Mouse (Mus musculus) brain, embryonic 14.5 days (tissue): ENCODE measurements at regions not wholly inside any gene's neighbourhood (a gene's known extent, or its start where the extent isn't known, plus 50 kb on each side); places are given as distances from the start of the nearest gene placed in this dataset.
A peak's percentile ranks its signal among the peaks of the same experiment; 100 is the strongest.

Source experiments
- DNase-seq: peaks from one replicate; pipeline ENCODE4 v3.0.0-alpha.2; 2011; ENCODE audit warnings: low read depth
- CTCF ChIP-seq: fragments of 200-500 bp; IDR thresholded peaks from 2 replicates; pipeline ENCODE4 v1.5.1; 2012; ENCODE audit warnings: inconsistent platforms, mild to moderate bottlenecking, moderate library complexity, borderline replicate concordance; ENCODE audit not compliant: insufficient read depth, insufficient read length; ENCODE audit errors: extremely low read depth
- POLR2A ChIP-seq: fragments of 200-500 bp; IDR thresholded peaks from 2 replicates; pipeline ENCODE4 v1.6.1; 2012; ENCODE audit warnings: mild to moderate bottlenecking, inconsistent platforms, borderline replicate concordance; ENCODE audit not compliant: poor library complexity, insufficient read depth, insufficient read length, severe bottlenecking; ENCODE audit errors: extremely low read depth

DNA sequence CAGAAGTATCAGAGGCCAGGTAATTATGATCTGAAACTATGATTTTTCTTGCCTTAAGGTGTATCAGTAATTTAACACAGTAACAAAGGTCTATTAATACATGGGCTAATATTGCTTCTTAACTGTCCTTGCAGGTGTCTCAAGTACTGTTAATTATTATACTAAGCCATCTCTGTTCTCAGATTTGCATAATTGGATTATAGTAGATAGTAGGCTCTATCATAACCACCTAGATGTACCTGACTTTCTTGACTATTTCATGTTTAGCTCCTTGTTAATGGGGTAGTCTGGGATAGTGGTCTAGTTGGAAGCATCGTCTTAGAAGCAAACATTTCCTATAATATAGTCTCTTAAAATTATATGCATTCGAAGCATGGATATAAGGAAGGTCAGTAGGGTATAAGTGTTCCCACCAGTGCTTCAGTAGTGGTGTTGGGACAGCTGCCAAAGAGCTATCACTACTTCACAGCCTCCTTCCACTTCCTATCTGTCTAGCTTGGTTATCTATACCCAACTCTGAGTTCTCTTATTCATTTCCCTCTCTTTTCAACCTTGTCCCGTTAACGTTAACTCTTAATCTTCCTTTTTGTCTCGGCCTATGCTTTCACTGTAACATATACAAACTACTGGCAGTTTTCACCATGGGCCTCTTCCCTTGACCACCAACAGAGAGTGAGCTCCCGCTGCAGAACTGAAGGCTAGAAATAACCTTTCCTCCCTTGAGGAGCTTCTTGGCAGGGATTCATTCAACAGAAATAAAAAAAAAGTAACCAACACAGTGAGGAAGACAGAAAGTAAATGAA is 630.9 kb upstream of the Lcorl start:
- TF ChIP-seq CTCF (no peak), POLR2A (no peak)
- DNase-seq = no peak

DNA sequence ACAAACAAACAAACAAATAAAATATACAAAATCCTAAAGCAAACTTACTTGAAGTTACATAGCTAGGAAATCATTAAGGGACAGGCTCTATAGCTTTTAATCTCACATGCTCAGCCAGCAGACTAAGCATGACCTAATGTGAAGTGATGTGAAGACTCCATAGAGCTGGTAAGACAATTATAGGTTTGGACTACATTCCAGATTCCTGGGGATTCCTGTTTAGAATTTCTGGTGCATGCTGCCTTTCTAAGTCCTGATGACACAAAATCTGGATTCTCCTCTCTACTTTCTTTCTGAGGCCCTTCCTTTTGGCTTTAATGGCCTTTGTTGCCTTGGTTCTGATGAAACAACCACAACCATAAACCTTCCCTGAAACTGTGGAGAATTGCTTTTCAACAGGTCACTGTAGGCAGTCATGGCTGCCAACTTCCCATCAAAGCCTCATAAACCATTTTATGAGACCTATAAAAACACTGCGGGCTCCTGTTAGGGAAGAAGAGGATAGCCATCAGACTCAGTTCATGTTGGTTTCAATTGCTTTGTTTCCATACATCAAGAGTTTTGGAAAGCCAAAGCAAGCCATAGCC is 629.4 kb upstream of the Lcorl start:
- TF ChIP-seq CTCF (no peak), POLR2A (no peak)
- no peak for DNase-seq

DNA sequence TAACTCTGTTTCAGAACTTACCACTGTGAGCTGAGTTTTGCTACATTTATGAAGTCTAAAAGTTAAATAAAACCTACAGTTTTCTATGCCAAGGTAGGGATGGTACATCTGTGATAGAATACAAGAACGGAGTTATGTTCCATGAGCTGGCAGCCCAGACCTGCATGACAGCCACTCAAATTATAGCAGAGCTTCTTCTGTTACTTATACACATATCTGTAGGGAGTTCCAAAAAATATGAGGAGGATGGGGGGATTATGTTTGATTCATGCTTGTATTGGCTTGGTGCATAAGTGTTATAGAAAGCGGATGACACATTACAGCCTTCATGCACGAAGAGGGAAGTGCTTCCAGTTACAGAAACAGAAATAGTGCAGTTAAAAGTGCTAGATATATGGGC is 598.9 kb upstream of the Lcorl start:
- no peak for TF ChIP-seq CTCF
- no peak for TF ChIP-seq POLR2A
- peak; percentile 35 for DNase-seq

DNA sequence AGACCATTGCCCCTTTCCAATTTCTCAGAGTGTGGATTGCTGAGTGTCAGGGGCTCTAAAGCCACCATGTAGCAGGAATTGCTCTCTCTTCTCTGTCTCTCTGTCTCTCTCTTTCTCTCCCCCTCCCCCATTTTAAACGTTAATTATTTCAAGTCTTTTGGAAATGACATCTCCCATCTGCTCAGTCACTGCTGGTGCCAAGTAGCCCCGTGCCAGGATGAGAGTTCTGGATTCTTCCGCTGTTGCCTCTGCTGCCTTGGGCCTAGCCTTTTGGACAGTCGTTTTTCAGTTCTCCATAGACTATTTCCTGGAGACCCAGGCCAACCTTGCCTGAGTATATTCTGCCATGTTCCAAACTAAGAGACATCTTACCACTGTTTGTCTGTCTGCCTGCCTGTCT is 590.9 kb upstream of the Lcorl start:
- TF ChIP-seq POLR2A = no peak
- TF ChIP-seq CTCF = no peak
- peak; percentile 76 for DNase-seq

DNA sequence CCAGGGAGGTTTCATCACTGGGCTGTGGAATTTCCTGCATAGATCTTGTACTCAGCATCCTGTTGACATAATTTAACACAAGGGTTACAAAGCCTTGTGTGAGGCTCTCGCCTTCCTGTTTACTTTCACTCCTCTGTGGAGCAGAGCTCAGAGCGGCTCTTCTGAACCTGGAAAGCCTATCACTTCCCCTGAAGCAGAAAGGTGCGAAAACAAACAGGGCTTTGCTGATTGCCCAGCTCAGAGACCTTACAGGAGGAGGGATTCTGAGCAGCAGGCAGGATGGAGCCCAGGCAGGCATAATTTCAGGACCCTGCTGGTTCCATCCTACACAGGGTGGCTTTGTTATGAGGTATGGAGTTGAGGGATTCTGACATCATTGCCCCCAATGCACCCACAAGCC is 588.4 kb upstream of the Lcorl start:
- no peak for TF ChIP-seq CTCF
- no peak for TF ChIP-seq POLR2A
- DNase-seq = peak; percentile 62

DNA sequence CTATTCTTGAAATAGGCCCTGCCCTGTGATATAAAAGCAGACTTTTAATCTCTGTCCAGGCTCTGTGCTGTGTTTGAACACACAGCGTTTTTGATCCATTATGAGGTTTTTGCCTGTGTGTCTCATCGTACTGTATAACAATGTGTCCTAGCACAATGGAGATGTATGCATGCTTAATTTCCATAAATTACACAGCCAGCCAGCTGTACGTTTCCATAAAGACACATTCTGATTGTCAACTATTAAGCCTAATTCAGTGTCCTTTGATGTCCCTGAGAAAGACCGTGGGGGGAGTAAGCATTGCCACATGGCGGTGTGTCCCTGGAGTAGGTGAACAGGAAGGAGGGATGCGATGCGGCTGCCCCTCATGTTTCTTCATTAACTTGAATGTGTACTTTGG is 587.7 kb upstream of the Lcorl start:
- DNase-seq = peak; percentile 58
- TF ChIP-seq POLR2A = no peak
- TF ChIP-seq CTCF = no peak

DNA sequence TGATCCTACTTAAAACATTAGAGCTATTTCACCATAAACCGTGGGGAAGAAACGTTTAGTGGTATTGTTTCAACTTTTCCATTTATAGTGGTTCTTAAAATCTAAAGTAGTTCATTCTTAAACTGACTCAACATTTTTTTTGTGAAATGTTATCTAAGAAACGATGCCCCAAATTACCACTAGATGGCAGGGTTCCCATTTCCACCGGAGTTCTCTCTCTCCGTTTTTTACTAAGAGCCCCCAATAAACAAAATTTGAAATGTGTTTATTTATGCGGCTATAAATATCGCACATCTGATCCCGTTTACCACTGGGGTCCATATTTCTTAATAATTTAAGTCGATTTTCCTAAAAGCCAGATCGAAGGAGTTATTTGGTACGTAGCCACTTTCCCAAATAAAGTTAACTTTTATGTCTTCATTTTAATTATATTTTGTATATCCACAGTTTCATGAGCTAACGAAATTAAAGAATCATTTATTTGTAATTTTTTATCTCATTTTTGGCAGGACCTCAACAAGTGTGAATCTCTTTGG is 586.5 kb upstream of the Lcorl start:
- no peak; the same call in 1 of the 2 replicates for TF ChIP-seq CTCF
- no peak for TF ChIP-seq POLR2A

DNA sequence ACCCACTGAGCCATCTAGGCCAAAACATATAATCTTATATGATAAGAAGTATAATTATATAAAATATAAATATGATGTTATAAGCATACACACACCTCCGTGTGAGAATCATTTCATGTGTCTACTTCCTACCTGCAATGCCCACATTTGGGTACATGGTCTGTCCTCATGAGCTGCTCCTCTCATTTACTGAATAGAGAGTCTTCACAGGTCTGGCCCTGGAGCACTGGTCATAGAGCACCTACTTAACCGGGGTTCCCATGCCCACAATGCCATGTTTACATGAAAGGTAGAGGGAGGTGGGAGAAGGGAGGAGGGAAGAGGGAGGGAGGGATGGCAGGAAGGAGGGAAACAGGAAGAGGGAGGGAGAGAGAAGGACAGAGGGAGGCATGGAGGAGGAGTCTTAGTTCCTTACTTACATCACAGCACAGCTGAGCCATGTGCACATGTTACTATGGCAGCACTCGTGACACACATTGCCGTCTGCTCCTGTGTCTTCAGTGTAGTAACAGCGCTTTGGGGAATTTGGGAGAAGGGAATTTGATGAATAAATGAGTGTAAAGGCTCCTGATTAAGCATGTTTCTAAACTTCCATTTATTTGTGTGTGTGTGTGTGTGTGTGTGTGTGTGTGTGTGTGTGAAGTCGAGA is 585.3 kb upstream of the Lcorl start:
- TF ChIP-seq POLR2A (no peak), CTCF (no peak)
- peak; percentile 71 for DNase-seq

More for the DNA sequence above, 586.5 kb upstream of the Lcorl start:
- DNase-seq = peak; percentile 76

DNA sequence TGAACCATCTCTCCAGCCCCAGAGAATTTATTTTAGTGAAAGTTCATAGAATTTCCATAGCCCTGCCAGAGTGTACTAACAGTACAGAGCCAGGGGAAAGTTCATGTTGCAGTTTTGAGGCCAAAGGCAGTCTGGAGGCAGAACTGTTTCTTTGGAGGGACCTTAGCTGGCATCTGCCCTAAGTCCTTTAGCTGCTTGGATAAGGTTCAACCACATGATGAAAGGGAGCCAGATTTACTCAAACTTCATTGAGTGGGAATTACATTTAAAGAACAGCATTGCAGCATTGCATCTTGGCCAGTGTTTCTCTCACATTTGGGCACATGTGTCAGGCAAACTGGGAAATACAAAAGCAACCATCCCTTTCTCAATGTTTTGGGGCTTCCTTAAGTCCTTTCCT is 584.3 kb upstream of the Lcorl start:
- no peak for TF ChIP-seq POLR2A
- no peak for TF ChIP-seq CTCF
- DNase-seq = no peak

DNA sequence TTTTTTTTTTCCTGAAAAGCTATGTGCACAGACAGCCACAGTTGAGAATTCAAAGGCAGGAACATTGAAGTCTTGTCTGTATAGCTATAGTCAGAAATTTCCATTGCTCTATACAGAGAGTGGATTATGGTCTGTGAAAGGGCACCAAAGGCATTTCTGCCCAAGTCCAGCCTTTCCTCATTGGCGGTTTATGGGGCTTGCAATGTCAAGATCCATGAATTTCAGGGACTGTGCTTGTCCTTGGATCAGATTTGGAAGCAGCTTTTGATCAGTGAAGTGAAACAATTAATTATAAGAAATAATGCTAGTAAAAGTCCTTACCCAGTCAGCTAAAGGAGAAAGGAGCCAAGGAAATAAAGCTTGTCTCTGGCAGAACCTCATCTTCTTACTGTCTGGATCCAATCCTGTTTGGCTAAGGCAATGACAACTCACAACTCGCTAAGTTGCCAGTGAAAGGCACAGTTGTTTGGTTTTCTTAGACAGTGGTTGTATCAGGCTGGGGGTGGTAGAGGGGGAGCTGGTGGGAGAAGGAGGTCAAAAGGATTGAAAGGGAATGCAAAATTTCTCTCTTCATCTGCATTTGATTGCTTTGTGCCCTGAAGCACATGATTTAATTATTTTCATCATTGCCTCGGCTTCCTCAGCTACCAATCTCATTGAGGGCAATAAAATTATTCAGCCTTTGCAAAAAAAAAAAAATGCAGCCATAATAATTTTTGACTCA is 574.4 kb upstream of the Lcorl start:
- no peak for TF ChIP-seq CTCF
- TF ChIP-seq POLR2A = no peak
- DNase-seq = peak; percentile 41

DNA sequence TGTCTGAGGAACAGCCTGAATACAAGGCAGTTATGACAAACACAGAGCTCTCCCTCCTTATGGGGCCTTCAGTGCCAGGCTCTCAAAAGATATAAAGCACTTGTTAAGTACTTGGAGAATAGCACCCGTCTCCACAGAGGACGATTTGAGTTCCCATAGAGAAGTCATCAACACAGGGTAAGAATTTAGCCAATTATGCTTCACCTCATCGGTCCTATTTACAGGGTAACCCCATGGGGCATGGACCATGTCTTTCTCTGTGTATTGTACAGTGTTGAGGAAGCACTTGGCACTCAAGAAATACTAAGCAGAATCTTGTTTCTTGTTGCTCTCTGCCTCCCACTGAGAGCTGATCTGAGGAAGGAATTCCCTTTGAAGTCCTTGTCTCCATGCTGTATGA is 565.3 kb upstream of the Lcorl start:
- TF ChIP-seq POLR2A = no peak
- TF ChIP-seq CTCF = no peak
- DNase-seq = no peak

DNA sequence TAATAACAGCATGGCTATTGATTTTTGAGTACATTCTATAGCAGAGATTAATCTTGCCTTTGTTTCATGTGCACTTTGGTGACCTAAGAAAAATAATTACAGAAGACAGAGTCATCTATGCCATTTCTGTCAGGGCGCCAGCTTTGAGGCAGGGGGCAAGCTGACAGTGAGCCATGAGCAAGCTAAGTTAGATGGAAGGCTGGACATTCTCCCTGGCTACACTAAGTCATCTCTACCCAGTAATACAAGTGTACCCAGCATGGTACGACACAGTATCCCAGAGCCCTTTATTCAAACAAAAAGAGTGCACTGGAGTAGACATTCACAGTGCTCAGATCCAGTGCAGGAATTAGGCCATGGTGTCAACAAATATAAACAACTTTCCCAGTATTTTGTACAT is 549.6 kb upstream of the Lcorl start:
- no peak for TF ChIP-seq POLR2A
- no peak for TF ChIP-seq CTCF
- no peak for DNase-seq

DNA sequence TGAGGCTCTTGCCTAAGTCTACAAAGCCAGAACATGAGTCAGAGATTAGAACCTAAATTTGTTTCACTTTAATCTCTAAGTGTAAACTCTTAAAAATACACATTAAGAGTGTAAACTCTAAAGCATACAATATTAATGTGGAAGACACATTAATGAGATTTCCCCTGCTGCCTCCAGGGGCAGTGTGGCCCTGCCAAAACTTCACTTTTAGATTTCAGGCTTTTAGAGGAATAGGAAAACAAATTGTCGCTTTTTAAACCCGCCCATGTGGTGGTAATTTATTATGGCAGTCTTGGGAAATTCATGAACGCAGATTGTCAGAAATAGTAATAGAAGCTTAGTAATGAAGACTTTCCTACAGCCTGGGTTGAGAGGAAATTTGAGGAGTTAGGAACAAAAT is 549.0 kb upstream of the Lcorl start:
- TF ChIP-seq POLR2A = no peak
- TF ChIP-seq CTCF = peak; percentile 47; the same call in 1 of the 2 replicates
- DNase-seq = peak; percentile 38
